Mouse (Mus musculus): Measurements from ENCODE around the gene Rora. TPM values are rescaled to one million over a fixed set of nuclear protein-coding genes. Genes with fewer than 3 reads are reported as not detected.

The Rora gene
- polyA plus RNA-seq, 1 experiment from 2014 or later = 6.4 TPM

DNA sequence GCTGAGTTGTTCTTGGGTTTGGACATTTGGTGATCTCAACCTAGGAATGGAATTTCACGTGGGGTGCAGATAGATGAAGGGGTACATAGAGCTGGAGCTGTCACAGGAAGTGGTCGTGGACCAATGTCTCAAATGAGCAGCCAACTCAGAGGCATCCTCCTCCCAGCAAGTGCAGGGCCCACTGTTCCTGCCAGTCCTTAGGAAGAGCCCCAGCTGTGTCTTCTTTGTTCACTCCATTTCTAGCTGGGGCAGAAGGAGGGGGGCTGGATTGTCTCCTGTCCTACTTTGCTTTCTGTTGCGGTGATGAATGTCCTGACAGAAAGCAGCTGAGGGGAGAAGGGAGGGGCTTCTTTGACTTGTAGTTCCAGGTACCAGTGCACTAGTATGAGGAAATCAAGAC, 382.7 kb downstream of the Rora start:
- ATAC-seq (ENCODE audit: low FRiP score, low TSS enrichment) = no peak
- 68% methylated on average over 3 of the region's 3 CpGs for WGBS
- H3K27me3 ChIP-seq (ENCODE audit: control insufficient read depth, insufficient read depth, low read length) = no peaks in the 10 kb centered on the region

DNA sequence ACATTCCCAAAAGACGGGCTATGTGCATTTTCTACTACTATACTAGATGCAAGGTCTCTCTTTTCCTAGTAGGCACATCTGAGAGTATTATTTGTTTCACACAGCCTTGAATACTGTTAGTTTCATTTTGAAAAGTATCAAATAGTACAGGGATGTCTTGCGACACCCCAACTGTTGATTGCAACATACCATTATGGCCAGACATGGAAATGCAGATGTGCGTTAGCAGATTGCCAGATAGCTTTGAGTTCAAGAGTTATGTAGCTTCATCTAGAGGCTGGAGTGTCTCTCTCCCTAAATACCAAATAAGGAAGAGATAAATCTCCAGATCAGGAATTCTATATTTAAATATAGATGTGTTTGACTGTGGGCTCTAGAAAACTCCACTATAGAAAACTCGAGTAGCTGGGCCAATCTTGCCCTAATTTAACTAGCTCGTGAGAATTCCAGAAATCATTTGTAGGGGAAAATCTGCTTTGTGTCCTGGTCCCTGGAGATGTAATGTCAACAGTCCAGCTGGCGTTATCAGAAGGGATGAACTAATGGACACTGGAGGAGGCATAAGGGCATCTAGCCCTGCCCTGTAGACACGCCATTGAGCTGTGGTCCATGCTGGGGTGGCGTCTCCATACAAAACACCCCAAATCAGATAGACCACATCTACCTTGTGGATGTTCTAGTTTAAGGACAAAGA, 390.5 kb downstream of the Rora start:
- no peaks in the 10 kb centered on the region for H3K36me3 ChIP-seq (ENCODE audit: control insufficient read depth, insufficient read depth, low read length)
- no peak overlapping the region for H3K27ac ChIP-seq (ENCODE audit: low read depth, low read length)
- no peaks in the 10 kb centered on the region for H3K27me3 ChIP-seq (ENCODE audit: control insufficient read depth, insufficient read depth, low read length)
- no peak overlapping the region for H3K4me2 ChIP-seq (replicated peaks; ENCODE audit: low read depth, low read length)
- peaks cover 3% of the 10 kb centered on the region; the same call in 1 of the 2 replicates for H3K9me3 ChIP-seq (ENCODE audit: control insufficient read depth, low read length)
- no peak overlapping the region for H3K4me3 ChIP-seq (ENCODE audit: low read length)
- H3K4me1 ChIP-seq (ENCODE audit: control insufficient read depth, insufficient read depth, low read length) = no peaks in the 10 kb centered on the region
- ATAC-seq (ENCODE audit: low FRiP score, low TSS enrichment) = no peak
- WGBS = 88% methylated on average over 8 of the region's 8 CpGs
- no peak overlapping the region for H3K9ac ChIP-seq (ENCODE audit: low read depth, low read length)

More for the DNA sequence above, 382.7 kb downstream of the Rora start:
- no peak overlapping the region for H3K4me2 ChIP-seq (replicated peaks; ENCODE audit: low read depth, low read length)
- no peak overlapping the region for H3K27ac ChIP-seq (ENCODE audit: low read depth, low read length)
- H3K4me1 ChIP-seq (ENCODE audit: control insufficient read depth, insufficient read depth, low read length) = 0 out of 2 replicates have a peak, but pooled peaks cover 6% of the 10 kb centered on the region
- no peaks in the 10 kb centered on the region for H3K36me3 ChIP-seq (ENCODE audit: control insufficient read depth, insufficient read depth, low read length)
- peaks cover 4% of the 10 kb centered on the region; the same call in 1 of the 2 replicates for H3K9me3 ChIP-seq (ENCODE audit: control insufficient read depth, low read length)
- no peak overlapping the region for H3K4me3 ChIP-seq (ENCODE audit: low read length)
- H3K9ac ChIP-seq (ENCODE audit: low read depth, low read length) = no peak overlapping the region

DNA sequence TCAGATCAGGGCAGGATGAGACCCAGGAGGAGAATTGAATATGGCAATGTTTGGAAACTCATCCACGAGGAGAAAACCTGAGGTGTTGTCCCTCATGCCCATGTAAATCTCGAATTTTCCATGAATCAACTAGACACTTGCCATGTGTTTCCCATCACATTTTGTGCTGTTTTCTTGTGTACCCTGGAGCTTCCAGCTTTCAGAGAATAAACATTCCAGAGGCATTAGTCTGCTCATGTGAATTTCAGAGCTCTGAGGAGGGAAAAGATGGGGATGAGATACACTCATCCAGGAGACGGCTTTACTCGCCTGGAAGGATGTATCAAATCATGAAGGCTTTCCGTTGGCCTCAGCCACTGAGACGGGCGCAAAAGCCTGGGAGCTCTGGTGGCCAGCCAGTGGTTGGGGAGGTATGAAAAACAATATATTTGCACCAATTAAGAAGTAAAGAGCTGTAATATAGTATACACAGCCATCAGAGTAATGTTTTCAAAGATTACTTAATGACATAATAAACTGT, 391.1 kb downstream of the Rora start:
- ATAC-seq (ENCODE audit: low FRiP score, low TSS enrichment) = no peak
- WGBS = 88% methylated on average over 7 of the region's 7 CpGs

GRCm38 (mm10) chr9:69045908-69046307, 392.3 kb downstream of the Rora start:
- WGBS = 86% methylated on average over 8 of the region's 8 CpGs
- Histone ChIP-seq H3K9ac (ENCODE audit: low read depth, low read length) (no peak overlapping the region), H3K36me3 (ENCODE audit: control insufficient read depth, insufficient read depth, low read length) (no peaks in the 10 kb centered on the region), H3K4me3 (ENCODE audit: low read length) (no peak overlapping the region), H3K4me2 (replicated peaks; ENCODE audit: low read depth, low read length) (no peak overlapping the region), H3K27ac (ENCODE audit: low read depth, low read length) (no peak overlapping the region), H3K4me1 (ENCODE audit: control insufficient read depth, insufficient read depth, low read length) (no peaks in the 10 kb centered on the region), H3K27me3 (ENCODE audit: control insufficient read depth, insufficient read depth, low read length) (no peaks in the 10 kb centered on the region), H3K9me3 (ENCODE audit: control insufficient read depth, low read length) (peaks cover 3% of the 10 kb centered on the region; the same call in 1 of the 2 replicates)
- ATAC-seq (ENCODE audit: low FRiP score, low TSS enrichment) = no peak

More for the DNA sequence above, 391.1 kb downstream of the Rora start:
- Histone ChIP-seq H3K27ac (ENCODE audit: low read depth, low read length) (no peak overlapping the region), H3K27me3 (ENCODE audit: control insufficient read depth, insufficient read depth, low read length) (no peaks in the 10 kb centered on the region), H3K36me3 (ENCODE audit: control insufficient read depth, insufficient read depth, low read length) (no peaks in the 10 kb centered on the region), H3K9me3 (ENCODE audit: control insufficient read depth, low read length) (peaks cover 3% of the 10 kb centered on the region; the same call in 1 of the 2 replicates), H3K4me2 (replicated peaks; ENCODE audit: low read depth, low read length) (no peak overlapping the region), H3K4me1 (ENCODE audit: control insufficient read depth, insufficient read depth, low read length) (no peaks in the 10 kb centered on the region), H3K4me3 (ENCODE audit: low read length) (no peak overlapping the region), H3K9ac (ENCODE audit: low read depth, low read length) (no peak overlapping the region)

- H3K4me3 ChIP-seq (ENCODE audit: low read length) = no peak overlapping the region
- 64% methylated on average over 8 of the region's 8 CpGs for WGBS
- H3K4me1 ChIP-seq (ENCODE audit: control insufficient read depth, insufficient read depth, low read length) = no peaks in the 10 kb centered on the region
- H3K27me3 ChIP-seq (ENCODE audit: control insufficient read depth, insufficient read depth, low read length) = no peaks in the 10 kb centered on the region
- no peak for ATAC-seq (ENCODE audit: low FRiP score, low TSS enrichment)
- no peak overlapping the region for H3K9ac ChIP-seq (ENCODE audit: low read depth, low read length)
- no peaks in the 10 kb centered on the region for H3K36me3 ChIP-seq (ENCODE audit: control insufficient read depth, insufficient read depth, low read length)
- no peak overlapping the region for H3K4me2 ChIP-seq (replicated peaks; ENCODE audit: low read depth, low read length)
- H3K27ac ChIP-seq (ENCODE audit: low read depth, low read length) = no peak overlapping the region
- no peaks in the 10 kb centered on the region for H3K9me3 ChIP-seq (ENCODE audit: control insufficient read depth, low read length)
Measured at GRCm38 (mm10) chr9:69050856-69051255, 397.3 kb downstream of the Rora start.

DNA sequence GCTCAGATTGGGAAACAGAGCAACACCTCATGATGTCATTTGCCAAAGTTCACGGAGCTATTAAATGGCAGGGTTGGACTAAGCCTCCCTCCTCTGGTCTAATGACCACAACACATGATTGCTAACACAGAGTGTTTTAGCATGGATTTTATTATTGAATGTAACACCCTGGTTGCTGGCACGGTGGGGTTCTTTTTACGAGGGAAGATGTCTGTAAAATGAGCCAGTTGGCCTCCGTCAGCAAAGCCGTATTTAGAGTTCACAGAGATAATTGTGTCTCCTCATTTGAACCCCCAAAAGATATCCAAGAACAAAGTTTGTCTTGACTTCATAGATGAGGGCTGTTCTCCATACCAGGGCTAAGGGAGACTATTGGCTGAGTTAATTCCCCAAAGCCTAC, 398.3 kb downstream of the Rora start:
- no peak overlapping the region for H3K4me2 ChIP-seq (replicated peaks; ENCODE audit: low read depth, low read length)
- 77% methylated on average over 5 of the region's 5 CpGs for WGBS
- no peak for ATAC-seq (ENCODE audit: low FRiP score, low TSS enrichment)

DNA sequence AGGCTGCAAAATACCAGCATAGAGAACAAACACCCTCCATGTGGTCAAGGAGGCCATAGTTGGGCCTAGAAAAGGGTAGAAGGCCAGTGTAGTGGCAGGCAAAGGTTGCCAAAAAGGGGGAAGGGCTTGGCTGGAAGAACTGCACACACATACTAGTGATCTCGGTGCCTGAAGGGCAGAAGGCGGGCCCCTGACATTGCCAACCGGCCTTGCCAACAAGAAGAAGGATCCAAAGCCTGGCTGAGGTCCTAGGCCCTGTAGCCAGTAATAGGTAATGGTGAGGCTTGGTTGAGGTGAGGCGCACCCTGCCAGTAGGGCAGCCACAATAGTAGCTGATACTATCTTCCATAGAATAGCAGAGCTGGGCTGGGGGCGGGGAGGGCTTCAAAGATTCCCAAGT, 401.7 kb downstream of the Rora start:
- 98% methylated on average over 5 of the region's 5 CpGs for WGBS
- Histone ChIP-seq H3K4me3 (ENCODE audit: low read length) (no peak overlapping the region), H3K9ac (ENCODE audit: low read depth, low read length) (no peak overlapping the region), H3K27ac (ENCODE audit: low read depth, low read length) (no peak overlapping the region), H3K4me2 (replicated peaks; ENCODE audit: low read depth, low read length) (no peak overlapping the region), H3K9me3 (ENCODE audit: control insufficient read depth, low read length) (no peaks in the 10 kb centered on the region), H3K4me1 (ENCODE audit: control insufficient read depth, insufficient read depth, low read length) (no peaks in the 10 kb centered on the region), H3K36me3 (ENCODE audit: control insufficient read depth, insufficient read depth, low read length) (no peaks in the 10 kb centered on the region), H3K27me3 (ENCODE audit: control insufficient read depth, insufficient read depth, low read length) (no peaks in the 10 kb centered on the region)
- ATAC-seq (ENCODE audit: low FRiP score, low TSS enrichment) = no peak

More for the DNA sequence above, 398.3 kb downstream of the Rora start:
- H3K9me3 ChIP-seq (ENCODE audit: control insufficient read depth, low read length) = no peaks in the 10 kb centered on the region
- no peak overlapping the region for H3K9ac ChIP-seq (ENCODE audit: low read depth, low read length)
- H3K27ac ChIP-seq (ENCODE audit: low read depth, low read length) = no peak overlapping the region
- no peaks in the 10 kb centered on the region for H3K27me3 ChIP-seq (ENCODE audit: control insufficient read depth, insufficient read depth, low read length)
- no peak overlapping the region for H3K4me3 ChIP-seq (ENCODE audit: low read length)
- no peaks in the 10 kb centered on the region for H3K36me3 ChIP-seq (ENCODE audit: control insufficient read depth, insufficient read depth, low read length)
- no peaks in the 10 kb centered on the region for H3K4me1 ChIP-seq (ENCODE audit: control insufficient read depth, insufficient read depth, low read length)

GRCm38 (mm10) chr9:69071203-69071867, 417.7 kb downstream of the Rora start:
- 74% methylated on average over 15 of the region's 15 CpGs for WGBS
- H3K27ac ChIP-seq (ENCODE audit: low read depth, low read length) = no peak overlapping the region
- no peak overlapping the region for H3K9ac ChIP-seq (ENCODE audit: low read depth, low read length)
- H3K4me3 ChIP-seq (ENCODE audit: low read length) = no peak overlapping the region
- ATAC-seq (ENCODE audit: low FRiP score, low TSS enrichment) = no peak
- H3K27me3 ChIP-seq (ENCODE audit: control insufficient read depth, insufficient read depth, low read length) = no peaks in the 10 kb centered on the region
- no peak overlapping the region for H3K4me2 ChIP-seq (replicated peaks; ENCODE audit: low read depth, low read length)
- no peaks in the 10 kb centered on the region for H3K9me3 ChIP-seq (ENCODE audit: control insufficient read depth, low read length)
- H3K4me1 ChIP-seq (ENCODE audit: control insufficient read depth, insufficient read depth, low read length) = no peaks in the 10 kb centered on the region
- no peaks in the 10 kb centered on the region for H3K36me3 ChIP-seq (ENCODE audit: control insufficient read depth, insufficient read depth, low read length)

DNA sequence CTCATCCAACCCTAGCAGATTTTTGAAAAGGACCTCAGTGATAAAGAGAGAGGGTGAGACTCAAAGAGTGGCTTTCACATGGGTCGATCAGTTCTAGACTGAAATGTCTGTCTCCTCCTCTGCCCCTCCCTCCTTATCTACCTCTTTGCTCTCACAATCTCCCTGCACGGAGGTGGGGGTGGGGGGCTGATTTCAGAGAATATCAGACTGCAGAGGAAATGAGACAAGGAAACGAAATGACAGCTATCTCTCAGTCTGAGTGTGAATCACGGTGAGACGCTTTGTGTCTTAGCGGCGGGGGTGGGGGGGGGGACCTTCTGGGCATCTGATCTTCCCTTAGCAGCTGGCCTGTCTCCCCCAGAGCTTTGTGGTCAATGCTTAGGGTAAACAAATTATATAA, 419.7 kb downstream of the Rora start:
- Histone ChIP-seq H3K9ac (ENCODE audit: low read depth, low read length) (no peak overlapping the region), H3K27ac (ENCODE audit: low read depth, low read length) (no peak overlapping the region), H3K27me3 (ENCODE audit: control insufficient read depth, insufficient read depth, low read length) (no peaks in the 10 kb centered on the region), H3K4me2 (replicated peaks; ENCODE audit: low read depth, low read length) (no peak overlapping the region), H3K9me3 (ENCODE audit: control insufficient read depth, low read length) (no peaks in the 10 kb centered on the region), H3K4me3 (ENCODE audit: low read length) (no peak overlapping the region), H3K4me1 (ENCODE audit: control insufficient read depth, insufficient read depth, low read length) (no peaks in the 10 kb centered on the region), H3K36me3 (ENCODE audit: control insufficient read depth, insufficient read depth, low read length) (no peaks in the 10 kb centered on the region)
- WGBS = 79% methylated on average over 7 of the region's 7 CpGs
- no peak for ATAC-seq (ENCODE audit: low FRiP score, low TSS enrichment)

All from kidney, embryonic 14.5 days (tissue).